Mouse (Mus musculus): ENCODE measurements around the gene Nup85.

The Nup85 gene

DNA sequence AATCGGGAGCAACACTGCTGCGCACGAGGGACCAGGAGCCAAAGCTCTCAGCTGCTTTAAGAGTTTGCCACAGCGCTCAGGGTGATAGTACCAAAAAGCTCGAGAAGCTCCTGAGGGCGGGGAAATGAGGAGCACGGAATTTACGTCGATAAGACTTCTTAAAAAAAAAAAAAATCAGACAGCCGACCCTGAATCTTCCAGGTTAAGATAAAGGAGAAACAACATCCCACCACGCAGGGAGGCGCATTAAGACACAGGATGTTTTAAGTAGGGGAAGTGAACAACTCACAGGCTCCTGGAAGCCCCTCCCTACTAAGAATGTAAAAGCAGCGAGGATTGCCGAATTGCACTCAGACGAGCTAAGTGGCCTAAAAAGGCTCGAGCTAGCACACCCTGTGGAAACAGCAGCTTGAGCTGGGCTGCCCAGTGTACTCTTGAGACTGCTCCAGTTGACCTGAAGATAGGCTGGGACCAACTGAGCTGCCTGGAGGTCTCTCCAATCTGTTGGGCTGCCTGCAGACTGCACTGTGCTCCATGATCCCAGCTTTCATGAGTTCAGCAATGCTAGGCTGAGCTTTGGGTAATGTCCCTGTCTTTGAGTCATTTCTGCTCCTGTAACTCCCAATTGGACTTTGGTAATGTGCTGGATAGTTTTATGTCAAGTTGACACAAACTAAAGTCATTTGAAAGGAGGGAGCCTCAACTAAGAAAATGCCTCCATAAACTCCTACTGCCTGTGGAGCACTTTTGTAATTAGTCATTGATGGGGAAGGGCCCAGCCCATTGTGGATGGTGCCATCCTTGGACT lies 49.1 kb downstream of the Nup85 start:
- DNase-seq (ENCODE audit: low spot score), result no peak

- DNase-seq (ENCODE audit: low spot score), result no peak
These were observed 50.3 kb downstream of the Nup85 start for GRCm38 (mm10) chr11:115614346-115615107.

DNA sequence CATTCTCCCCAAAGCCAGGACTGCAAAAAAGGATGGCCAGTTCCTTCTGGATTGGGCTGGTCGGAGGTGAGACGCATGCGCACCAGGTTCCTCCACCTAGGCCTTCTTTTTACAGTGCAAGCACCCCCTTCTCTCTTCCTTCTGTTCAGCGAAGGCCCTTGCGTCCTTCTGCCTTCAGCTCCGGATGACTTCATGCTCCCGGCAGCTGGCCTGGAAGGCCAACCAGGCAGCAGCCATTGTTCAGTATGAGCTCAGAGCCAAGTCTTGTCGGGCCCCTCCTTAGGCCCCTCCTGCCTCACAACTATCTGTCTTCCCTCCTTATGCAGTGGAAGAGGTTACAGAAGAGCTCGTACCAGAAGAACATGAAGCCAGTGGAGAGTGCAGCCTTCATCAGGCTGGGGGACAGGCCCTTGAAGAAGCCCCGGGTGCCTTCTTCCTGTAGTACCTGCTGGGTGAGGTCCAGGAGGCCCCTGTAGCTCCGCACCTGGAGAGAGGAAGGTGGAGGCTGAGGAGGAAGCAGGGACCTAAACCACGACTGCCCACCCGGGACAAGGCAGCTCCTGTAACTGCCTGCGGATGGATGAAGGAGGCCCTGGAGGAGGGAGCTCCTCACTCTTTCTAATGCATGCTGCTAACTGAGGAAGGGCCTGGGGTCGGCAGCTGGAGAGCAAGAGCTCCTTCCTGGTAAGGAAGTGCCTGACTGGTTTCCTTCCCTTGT lies 51.0 kb downstream of the Nup85 start:
- DNase-seq (ENCODE audit: low spot score), result no peak

- DNase-seq (ENCODE audit: low spot score), result no peak
These were observed 51.6 kb downstream of the Nup85 start for GRCm38 (mm10) chr11:115615875-115616274.

DNA sequence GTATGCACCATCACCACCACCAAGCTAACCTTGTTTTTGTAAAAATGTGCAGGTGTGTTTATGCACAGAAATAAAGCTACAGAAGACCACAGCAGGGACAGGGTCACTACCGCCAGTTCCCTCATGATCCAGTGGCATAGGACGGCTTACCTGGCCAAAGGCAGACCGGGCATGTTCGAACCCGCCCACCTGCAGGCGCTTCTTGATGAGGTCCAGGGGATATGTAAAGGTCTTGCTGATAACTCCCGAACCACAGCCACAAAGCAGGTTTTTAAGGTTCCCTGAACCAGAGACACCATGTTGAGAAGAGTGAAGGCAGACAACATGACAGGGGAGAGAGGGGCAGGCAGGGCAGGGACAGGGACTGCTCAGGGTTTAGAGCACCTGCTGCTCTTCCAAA lies 52.1 kb downstream of the Nup85 start:
- DNase-seq (ENCODE audit: low spot score), result no peak

- no peak for DNase-seq (ENCODE audit: low spot score)
These were observed 52.7 kb downstream of the Nup85 start for GRCm38 (mm10) chr11:115616893-115617292.

DNA sequence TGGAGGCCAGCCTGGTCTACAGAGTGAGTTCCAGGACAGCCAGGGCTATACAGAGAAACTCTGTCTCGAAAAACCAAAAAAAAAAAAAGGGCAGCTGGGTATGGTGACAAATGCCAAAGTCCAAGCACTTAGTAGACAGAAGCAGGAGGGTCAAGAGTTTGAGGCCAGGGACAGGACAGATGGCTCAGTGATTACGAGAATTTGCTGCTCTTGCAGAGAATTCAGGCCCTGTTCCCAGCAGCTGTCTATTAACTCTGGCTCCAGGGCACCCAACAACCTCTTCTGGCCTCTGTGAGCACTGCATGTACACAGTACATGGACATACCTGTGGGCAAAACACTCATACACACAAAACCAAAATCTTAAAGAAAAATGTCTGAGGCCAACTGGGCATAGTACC lies 53.8 kb downstream of the Nup85 start:
- no peak for DNase-seq (ENCODE audit: low spot score)

DNA sequence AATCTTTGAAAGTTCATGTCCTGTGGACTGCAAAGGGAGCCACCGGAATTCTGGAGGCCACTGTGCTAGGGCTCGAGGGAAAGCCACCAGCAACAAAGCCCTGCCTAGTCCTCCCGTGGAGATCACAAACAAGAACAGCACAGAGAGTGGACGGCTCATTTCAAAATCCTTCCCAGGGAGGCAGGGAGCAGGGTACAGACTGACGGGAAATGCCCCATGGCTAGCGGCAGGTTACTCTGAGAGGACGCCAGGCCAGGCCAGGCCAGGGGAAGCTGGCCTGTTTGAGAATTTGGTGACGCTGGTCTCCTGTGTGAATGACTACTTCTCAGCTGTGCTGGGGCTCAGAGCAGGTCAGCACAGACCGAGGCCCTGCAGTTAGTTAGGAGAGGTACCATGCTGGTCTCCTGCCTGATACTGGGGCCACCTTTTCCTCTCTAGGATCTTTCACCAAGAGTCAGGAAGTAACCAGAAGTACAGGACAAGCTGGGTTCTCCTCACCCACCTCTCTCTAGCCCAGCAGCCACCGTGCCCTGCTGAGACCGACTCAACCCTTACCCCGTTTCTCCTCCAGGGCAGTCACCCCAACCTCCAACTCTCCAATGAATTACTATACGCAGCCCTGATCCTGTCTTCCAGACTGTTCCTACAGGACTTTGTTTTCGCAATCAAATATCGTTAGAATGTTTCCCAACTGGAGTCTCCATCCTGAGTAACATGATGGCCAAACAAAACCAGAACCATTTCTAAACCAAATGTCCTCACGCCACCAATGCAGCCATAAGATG lies 54.7 kb downstream of the Nup85 start:
- no peak for DNase-seq (ENCODE audit: low spot score)

GRCm38 (mm10) chr11:115619949-115620348 lies 55.7 kb downstream of the Nup85 start:
- DNase-seq (ENCODE audit: low spot score), result no peak

GRCm38 (mm10) chr11:115623487-115624070 lies 59.3 kb downstream of the Nup85 start:
- peak; percentile 43 for DNase-seq (ENCODE audit: low spot score)

GRCm38 (mm10) chr11:115625877-115626276 lies 61.6 kb downstream of the Nup85 start:
- DNase-seq (ENCODE audit: low spot score), result no peak

DNA sequence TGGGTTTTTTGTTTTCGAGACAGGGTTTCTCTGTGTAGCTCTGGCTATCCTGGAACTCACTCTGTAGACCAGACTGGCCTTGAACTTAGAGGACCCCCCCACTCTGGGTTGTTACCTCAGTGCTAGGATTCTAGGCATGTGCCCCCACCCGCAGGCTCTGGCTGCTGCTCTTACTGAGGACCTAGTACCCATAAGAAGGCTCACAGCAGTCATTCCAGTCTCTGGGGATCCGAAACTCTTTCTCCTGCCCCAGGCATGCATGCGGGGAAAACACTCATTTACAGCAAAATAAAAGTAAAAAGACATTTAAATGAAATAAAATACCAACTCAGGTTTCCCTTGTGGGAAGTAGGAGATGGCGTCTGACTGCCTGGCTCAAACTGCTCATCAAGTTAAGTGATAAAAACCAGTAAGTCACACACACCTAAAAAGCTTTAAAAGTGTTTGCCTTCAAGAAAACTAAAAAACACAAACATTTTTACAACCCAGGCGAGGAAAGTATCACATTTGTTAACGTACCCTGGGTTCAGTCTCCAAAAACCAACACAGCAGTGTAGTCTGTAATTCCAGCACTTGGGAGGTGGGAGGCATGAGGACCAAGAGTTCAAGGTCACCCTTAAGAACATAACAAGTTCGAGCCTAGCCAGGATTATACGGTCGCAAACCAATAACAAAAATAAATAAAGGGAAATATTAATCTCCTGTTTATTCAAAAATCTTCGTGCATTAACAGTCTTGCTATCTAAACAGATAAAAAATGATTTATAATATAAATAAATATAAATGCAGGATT lies 62.8 kb downstream of the Nup85 start:
- DNase-seq (ENCODE audit: low spot score), result no peak

- DNase-seq (ENCODE audit: low spot score), result peak; percentile 99
These were observed 63.7 kb downstream of the Nup85 start, which contains the start of gene Slc25a19 for GRCm38 (mm10) chr11:115627705-115628464. Gene Slc25a19 (minus strand): TSS chr11:115628295.

DNA sequence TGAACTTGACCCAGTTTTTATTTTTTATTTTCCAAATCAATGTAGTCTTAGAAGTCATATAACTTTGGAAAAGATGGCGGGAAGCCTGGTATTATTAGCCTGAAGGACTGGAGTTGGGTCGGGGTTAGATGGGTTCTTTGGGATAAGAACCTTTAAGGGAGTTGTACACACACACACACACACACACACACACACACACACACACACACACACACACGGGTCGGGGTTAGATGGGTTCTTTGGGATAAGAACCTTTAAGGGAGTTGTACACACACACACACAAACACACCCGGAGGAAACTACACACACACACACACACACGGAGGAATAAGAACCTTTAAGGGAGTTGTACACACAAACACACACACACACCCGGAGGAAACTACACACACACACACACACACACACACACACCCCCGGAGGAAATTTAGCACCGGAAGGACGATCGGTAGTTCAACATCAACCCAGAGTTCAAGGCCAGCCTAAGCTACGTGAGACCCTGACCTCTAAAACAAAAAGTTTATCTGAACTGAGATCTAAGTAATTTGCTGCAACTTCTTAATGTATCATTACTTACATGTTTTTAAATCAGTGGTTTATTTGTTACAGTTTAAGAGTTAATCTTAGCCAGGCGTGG lies 64.3 kb downstream of the Nup85 start:
- no peak for DNase-seq (ENCODE audit: low spot score)

GRCm38 (mm10) chr11:115629734-115630531 lies 65.7 kb downstream of the Nup85 start:
- no peak for DNase-seq (ENCODE audit: low spot score)

GRCm38 (mm10) chr11:115630532-115631504 lies 66.6 kb downstream of the Nup85 start:
- DNase-seq (ENCODE audit: low spot score), result no peak

DNA sequence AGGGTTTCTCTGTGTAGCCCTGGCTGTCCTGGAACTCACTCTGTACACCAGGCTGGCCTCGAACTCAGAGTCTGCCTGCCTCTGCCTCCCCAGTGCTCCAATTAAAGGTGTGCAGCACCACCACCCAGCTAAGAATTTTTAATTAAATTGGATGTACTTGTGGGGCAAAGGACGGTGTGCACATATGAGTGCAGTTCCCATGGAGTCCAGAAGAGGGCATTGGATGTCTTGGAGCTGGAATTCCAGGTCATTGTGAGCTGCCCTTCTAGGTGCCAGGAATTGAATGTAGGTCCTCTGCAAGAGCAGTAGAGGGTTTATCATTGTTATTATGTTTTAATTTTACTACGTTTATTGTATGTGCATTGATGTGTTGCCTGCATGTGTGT lies 67.3 kb downstream of the Nup85 start:
- DNase-seq (ENCODE audit: low spot score), result peak; percentile 69
